11 mouse cellular contexts compared by ENCODE assay signal in genomic region chr4:124562721-124563120, GRCm38 (mm10). TPM values are rescaled to one million over a fixed set of nuclear protein-coding genes. Genes with fewer than 3 reads are reported as not detected.
DNase-seq lines count a peak whose midpoint lies in the region; ATAC-seq lines count a peak whose summit lies in the region.
"Had no signal": no experiment of that assay in that cellular context is flagged by ENCODE, and none has a peak within 500 bp of the region (broad histone marks: within the 10 kb centered on the region; RNA-seq: fewer than 3 reads in every experiment).

No protein-coding gene starts in this region.

- WGBS in embryonic facial prominence, embryonic 10.5 days = 62% methylated on average over 7 of the region's 7 CpGs
- WGBS in midbrain, embryonic 15.5 days = 42% methylated on average over 7 of the region's 7 CpGs

- no peak overlapping the region for H3K9ac ChIP-seq in midbrain, embryonic 15.5 days

- no peaks in the 10 kb centered on the region for H3K36me3 ChIP-seq in embryonic facial prominence, embryonic 10.5 days (replicated peaks)
- no peaks in the 10 kb centered on the region for H3K36me3 ChIP-seq in midbrain, embryonic 15.5 days (replicated peaks)

- no peak overlapping the region for H3K27ac ChIP-seq in embryonic facial prominence, embryonic 10.5 days (replicated peaks)
- H3K27ac ChIP-seq in midbrain, embryonic 15.5 days = no peak overlapping the region

- H3K4me2 ChIP-seq in midbrain, embryonic 15.5 days = no peak overlapping the region

- peak; percentile 78 to 83 for DNase-seq in cerebellum, postnatal 14 days
- DNase-seq in cerebellum, adult 18-20 months = no peak
- peak; percentile 31 to 43 for DNase-seq in layer of hippocampus, postnatal 10 days (ENCODE audit: low spot score in 2 of 2)
- DNase-seq in layer of hippocampus, adult 18-20 months (ENCODE audit: low spot score in 2 of 2) = no peak
- DNase-seq in embryonic facial prominence, embryonic 10.5 days (ENCODE audit: low spot score) = peak; percentile 33
- no peak for DNase-seq in lung, adult 18-20 months
- DNase-seq: heart, adult 11 months had no signal

- no peak overlapping the region for H3K4me3 ChIP-seq in embryonic facial prominence, embryonic 10.5 days
- H3K4me3 ChIP-seq in midbrain, embryonic 15.5 days = no peak overlapping the region

- peaks cover 27% of the 10 kb centered on the region for H3K27me3 ChIP-seq in embryonic facial prominence, embryonic 10.5 days (replicated peaks; ENCODE audit: low read depth, poor library complexity, severe bottlenecking)
- H3K27me3 ChIP-seq in midbrain, embryonic 15.5 days (replicated peaks) = no peaks in the 10 kb centered on the region

- peaks cover 26% of the 10 kb centered on the region for H3K4me1 ChIP-seq in embryonic facial prominence, embryonic 10.5 days
- H3K4me1 ChIP-seq in midbrain, embryonic 15.5 days = peaks cover 18% of the 10 kb centered on the region; the same call in 1 of the 2 replicates

- H3K9me3 ChIP-seq in embryonic facial prominence, embryonic 10.5 days = no peaks in the 10 kb centered on the region
- no peaks in the 10 kb centered on the region for H3K9me3 ChIP-seq in midbrain, embryonic 15.5 days

- ATAC-seq in midbrain, embryonic 15.5 days (replicated peaks) = peak; percentile 71
- no peak for ATAC-seq in granulocyte monocyte progenitor cell, adult 5-6 weeks (replicated peaks; ENCODE audit: poor library complexity, severe bottlenecking)

RNA-seq across cellular contexts. Expression of gene 3100002H09Rik, which starts 47.9 kb away (rescaled TPM):
- total RNA-seq in layer of hippocampus, postnatal 10 days (2021) = 1 to 10 TPM in 1 of 2 experiments, under 1 TPM in 1; 0.94 to 1.7 TPM
- total RNA-seq in layer of hippocampus, adult 18-20 months (2021) = 1 to 10 TPM in 1 of 2 experiments, under 1 TPM in 1; 0.66 to 1.3 TPM
- 0.24 TPM in 1 of 2 replicates, not detected in the other for polyA plus RNA-seq in embryonic facial prominence, embryonic 10.5 days (2016; fragmentation: Nextera tagmentation; extraction: Ambion mirVana)
- 0.98 and 1.3 TPM in 2 replicates for polyA plus RNA-seq in midbrain, embryonic 15.5 days (2015; fragmentation: Nextera tagmentation; extraction: Ambion mirVana)
- total RNA-seq in granulocyte monocyte progenitor cell, adult 5-6 weeks (2014; fragmentation: Nextera tagmentation) = not detected in 2 replicates
- total RNA-seq in granulocyte monocyte progenitor cell, adult 5-6 weeks (2017) = not detected in 2 replicates
- polyA plus RNA-seq: liver, embryonic 16.5 days; stomach, embryonic 16.5 days had no signal

Comparison
In these comparisons a context has a peak if more than half of its experiments do, and no peak if none do; other contexts are left out.
1. DNase-seq: peak in cerebellum, postnatal 14 days (2 of 2), layer of hippocampus, postnatal 10 days (2 of 2) and embryonic facial prominence, embryonic 10.5 days (single experiment); none in cerebellum, adult 18-20 months (0 of 2), layer of hippocampus, adult 18-20 months (0 of 2) and lung, adult 18-20 months (0 of 2).